Mouse (Mus musculus): Measurements from ENCODE around the gene Cdhr2. TPM values are rescaled to one million over a fixed set of nuclear protein-coding genes. Genes with fewer than 3 reads are reported as not detected.

The Cdhr2 gene
- total and polyA plus RNA-seq, 2 experiments from 2014 or later, result 0.37 to 0.41 TPM

DNA sequence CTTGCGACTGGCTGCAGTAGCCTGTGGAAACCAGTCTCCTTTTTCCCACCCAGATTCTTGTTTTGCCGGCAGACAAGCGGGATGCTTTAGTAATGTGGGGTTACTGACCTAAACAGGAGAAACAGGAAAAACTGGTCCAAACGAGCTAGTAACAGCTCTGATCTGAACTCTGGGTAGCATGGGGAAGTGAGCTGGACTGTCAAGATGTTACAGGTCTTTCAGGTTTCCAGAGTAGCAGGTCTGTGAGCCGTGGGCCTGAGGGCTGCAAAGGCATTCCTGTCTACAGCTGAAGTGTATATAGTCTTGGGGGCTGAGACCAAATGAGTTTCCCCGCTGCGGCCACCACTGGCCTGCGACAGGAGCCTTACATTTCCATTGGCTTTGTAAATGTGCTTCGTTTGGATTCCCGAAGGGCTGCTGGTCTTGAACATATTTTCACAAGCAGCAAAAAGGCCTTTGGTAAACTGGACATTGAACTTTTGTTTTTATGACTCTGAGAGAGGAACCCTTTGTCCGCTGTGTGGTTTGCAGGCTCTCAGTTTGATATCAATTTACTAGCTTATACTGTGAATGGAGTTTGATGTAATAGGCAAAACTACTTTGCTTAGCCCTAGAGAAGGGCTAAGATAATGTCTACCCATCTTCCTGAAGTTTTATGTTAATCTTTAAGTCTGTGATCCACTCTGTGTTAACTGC lies 25.2 kb upstream of the Cdhr2 start:
- no peaks in the 10 kb centered on the region for H3K4me1 ChIP-seq (ENCODE audit: insufficient read depth, low read length)
- no peak for ATAC-seq
- no peaks in the 10 kb centered on the region for H3K9me3 ChIP-seq (ENCODE audit: low read length)
- DNase-seq (ENCODE audit: low spot score), result no peak
- no peak overlapping the region for H3K4me2 ChIP-seq (ENCODE audit: low read depth, low read length)
- no peak overlapping the region for H3K9ac ChIP-seq (replicated peaks; ENCODE audit: low read length)
- H3K36me3 ChIP-seq (ENCODE audit: insufficient read depth, low read length), result peaks cover 20% of the 10 kb centered on the region
- no peak for TF ChIP-seq CTCF (IDR thresholded peaks at IDR 0.05; ENCODE audit: low read depth)
- H3K4me3 ChIP-seq (ENCODE audit: low read length), result no peak overlapping the region
- H3K27me3 ChIP-seq (ENCODE audit: insufficient read depth, low read length), result no peaks in the 10 kb centered on the region
- 71% methylated on average over 11 of the region's 11 CpGs for WGBS
- H3K27ac ChIP-seq, result no peak overlapping the region

GRCm38 (mm10) chr13:54678263-54678662 lies 23.0 kb upstream of the Cdhr2 start:
- H3K9me3 ChIP-seq (ENCODE audit: low read length), result no peaks in the 10 kb centered on the region
- DNase-seq (ENCODE audit: low spot score) (no peak), ATAC-seq (no peak)
- no peak overlapping the region for H3K4me2 ChIP-seq (ENCODE audit: low read depth, low read length)
- H3K27ac ChIP-seq, result no peak overlapping the region
- H3K9ac ChIP-seq (replicated peaks; ENCODE audit: low read length), result no peak overlapping the region
- H3K36me3 ChIP-seq (ENCODE audit: insufficient read depth, low read length), result peaks cover 42% of the 10 kb centered on the region
- no peaks in the 10 kb centered on the region for H3K4me1 ChIP-seq (ENCODE audit: insufficient read depth, low read length)
- 79% methylated on average over 4 of the region's 4 CpGs for WGBS
- no peaks in the 10 kb centered on the region for H3K27me3 ChIP-seq (ENCODE audit: insufficient read depth, low read length)
- no peak overlapping the region for H3K4me3 ChIP-seq (ENCODE audit: low read length)
- TF ChIP-seq CTCF (IDR thresholded peaks at IDR 0.05; ENCODE audit: low read depth), result no peak

- no peak overlapping the region for H3K27ac ChIP-seq
- H3K9me3 ChIP-seq (ENCODE audit: low read length), result no peaks in the 10 kb centered on the region
- no peak for ATAC-seq
- H3K27me3 ChIP-seq (ENCODE audit: insufficient read depth, low read length), result no peaks in the 10 kb centered on the region
- H3K4me2 ChIP-seq (ENCODE audit: low read depth, low read length), result no peak overlapping the region
- 0 out of 2 replicates have a peak, but pooled peaks cover 8% of the 10 kb centered on the region for H3K4me1 ChIP-seq (ENCODE audit: insufficient read depth, low read length)
- no peak for DNase-seq (ENCODE audit: low spot score)
- no peak for TF ChIP-seq CTCF (IDR thresholded peaks at IDR 0.05; ENCODE audit: low read depth)
- H3K36me3 ChIP-seq (ENCODE audit: insufficient read depth, low read length), result peaks cover 52% of the 10 kb centered on the region
- no peak overlapping the region for H3K4me3 ChIP-seq (ENCODE audit: low read length)
- H3K9ac ChIP-seq (replicated peaks; ENCODE audit: low read length), result no peak overlapping the region
- 74% methylated on average over 17 of the region's 17 CpGs for WGBS
Measured at GRCm38 (mm10) chr13:54680184-54680853, 20.9 kb upstream of the Cdhr2 start.

- no peak for ATAC-seq
- Histone ChIP-seq H3K9me3 (ENCODE audit: low read length) (no peaks in the 10 kb centered on the region), H3K27ac (no peak overlapping the region), H3K4me1 (ENCODE audit: insufficient read depth, low read length) (peaks cover 17% of the 10 kb centered on the region; the same call in 1 of the 2 replicates), H3K4me3 (ENCODE audit: low read length) (no peak overlapping the region), H3K36me3 (ENCODE audit: insufficient read depth, low read length) (peaks cover 52% of the 10 kb centered on the region), H3K4me2 (ENCODE audit: low read depth, low read length) (no peak overlapping the region), H3K27me3 (ENCODE audit: insufficient read depth, low read length) (no peaks in the 10 kb centered on the region), H3K9ac (replicated peaks; ENCODE audit: low read length) (no peak overlapping the region)
- DNase-seq (ENCODE audit: low spot score), result no peak
- 88% methylated on average over 8 of the region's 8 CpGs for WGBS
- no peak for TF ChIP-seq CTCF (IDR thresholded peaks at IDR 0.05; ENCODE audit: low read depth)
Measured at GRCm38 (mm10) chr13:54681291-54681690, 20.0 kb upstream of the Cdhr2 start.

- no peaks in the 10 kb centered on the region for H3K27me3 ChIP-seq (ENCODE audit: insufficient read depth, low read length)
- DNase-seq (ENCODE audit: low spot score) (no peak), ATAC-seq (no peak)
- no peak overlapping the region for H3K4me2 ChIP-seq (ENCODE audit: low read depth, low read length)
- no peak overlapping the region for H3K27ac ChIP-seq
- peaks cover 18% of the 10 kb centered on the region; the same call in 1 of the 2 replicates for H3K4me1 ChIP-seq (ENCODE audit: insufficient read depth, low read length)
- H3K4me3 ChIP-seq (ENCODE audit: low read length), result no peak overlapping the region
- H3K9me3 ChIP-seq (ENCODE audit: low read length), result no peaks in the 10 kb centered on the region
- no peak overlapping the region for H3K9ac ChIP-seq (replicated peaks; ENCODE audit: low read length)
- WGBS, result 87% methylated on average over 3 of the region's 3 CpGs
- TF ChIP-seq CTCF (IDR thresholded peaks at IDR 0.05; ENCODE audit: low read depth), result no peak
- H3K36me3 ChIP-seq (ENCODE audit: insufficient read depth, low read length), result peaks cover 52% of the 10 kb centered on the region
Measured at GRCm38 (mm10) chr13:54683301-54683700, 18.0 kb upstream of the Cdhr2 start.

GRCm38 (mm10) chr13:54684140-54684896 lies 16.9 kb upstream of the Cdhr2 start:
- H3K36me3 ChIP-seq (ENCODE audit: insufficient read depth, low read length), result peaks cover 46% of the 10 kb centered on the region

More at GRCm38 (mm10) chr13:54684140-54684896, 16.9 kb upstream of the Cdhr2 start:
- Histone ChIP-seq H3K27ac (no peak overlapping the region), H3K4me2 (ENCODE audit: low read depth, low read length) (0 out of 2 replicates have a peak overlapping the region, but pooled peaks have one; percentile 69), H3K9me3 (ENCODE audit: low read length) (no peaks in the 10 kb centered on the region), H3K9ac (replicated peaks; ENCODE audit: low read length) (0 out of 2 replicates have a peak overlapping the region, but pooled peaks have one; percentile 14), H3K27me3 (ENCODE audit: insufficient read depth, low read length) (no peaks in the 10 kb centered on the region), H3K4me1 (ENCODE audit: insufficient read depth, low read length) (peaks cover 20% of the 10 kb centered on the region; the same call in 1 of the 2 replicates), H3K4me3 (ENCODE audit: low read length) (no peak overlapping the region)
- ATAC-seq (no peak), DNase-seq (ENCODE audit: low spot score) (no peak)
- 48% methylated on average over 3 of the region's 3 CpGs for WGBS
- TF ChIP-seq CTCF (IDR thresholded peaks at IDR 0.05; ENCODE audit: low read depth), result no peak

Data from hindbrain, postnatal 0 days (tissue).